Mouse (Mus musculus): ENCODE data around the gene Cetn4.

GRCm38 (mm10) chr3:37354737-37355136 is 42.2 kb upstream of the Cetn4 start:
- TF ChIP-seq CTCF (conservative IDR thresholded peaks at IDR 0.05 in 1 of 2, IDR thresholded peaks at IDR 0.05 in 1 of 2; ENCODE audit: low read depth in 2 of 2, low read length in 2 of 2) = no peak
- TF ChIP-seq KAT2A (IDR thresholded peaks at IDR 0.05; ENCODE audit: insufficient replicate concordance, low read length) = no peak
- no peak for TF ChIP-seq POLR2A (IDR thresholded peaks at IDR 0.05; ENCODE audit: low read depth, low read length)
- TF ChIP-seq ZC3H11A (IDR thresholded peaks at IDR 0.05; ENCODE audit: low read depth, low read length) = no peak
- no peak for TF ChIP-seq SIN3A (IDR thresholded peaks at IDR 0.05; ENCODE audit: low read length)
- TF ChIP-seq MAX (IDR thresholded peaks at IDR 0.05; ENCODE audit: low read length) = no peak
- TF ChIP-seq HCFC1 (IDR thresholded peaks at IDR 0.05; ENCODE audit: low read depth, low read length) = no peak
- no peak for TF ChIP-seq E2F4 (IDR thresholded peaks at IDR 0.05; ENCODE audit: insufficient replicate concordance, low read depth, low read length)
- no peak for TF ChIP-seq RCOR1 (conservative IDR thresholded peaks at IDR 0.05; ENCODE audit: low read depth, low read length)
- TF ChIP-seq EP300 (IDR thresholded peaks at IDR 0.05; ENCODE audit: low read length) = no peak
- TF ChIP-seq POLR2AphosphoS2 (IDR thresholded peaks at IDR 0.05; ENCODE audit: low read depth, low read length) = no peak
